Mouse (Mus musculus) lung, postnatal 0 days (tissue): ENCODE measurements around the gene Tmem132c.

Experiments used
- CTCF ChIP-seq: IDR thresholded peaks from 2 replicates; pipeline ENCODE4 v1.5.1; 2016; ENCODE audit warnings: antibody characterized with exemption, mild to moderate bottlenecking
- EP300 ChIP-seq: IDR thresholded peaks from 2 replicates; pipeline ENCODE4 v1.6.1; 2016; ENCODE audit warnings: antibody characterized with exemption, mild to moderate bottlenecking, control low read depth

- TF ChIP-seq EP300 (no peak), CTCF (no peak)
Observed at GRCm38 (mm10) chr5:127313634-127314033, 72.0 kb downstream of the Tmem132c start.
